Mouse (Mus musculus): ENCODE results near the gene Glp2r. TPM values are rescaled to one million over a fixed set of nuclear protein-coding genes. Genes with fewer than 3 reads are reported as not detected.

The Glp2r gene
- polyA plus RNA-seq, 1 experiment from 2014 or later = not detected

GRCm38 (mm10) chr11:67715382-67715781 is 55.6 kb downstream of the Glp2r start:
- Histone ChIP-seq H3K36me3 (ENCODE audit: control insufficient read depth, insufficient read depth, low read length) (no peaks in the 10 kb centered on the region), H3K4me3 (ENCODE audit: low read depth, low read length) (no peak overlapping the region), H3K9ac (ENCODE audit: low read length) (no peak overlapping the region), H3K4me2 (ENCODE audit: low read depth, low read length, severe bottlenecking) (no peak overlapping the region), H3K4me1 (replicated peaks; ENCODE audit: control insufficient read depth, insufficient read depth, low read length) (no peaks in the 10 kb centered on the region), H3K27me3 (ENCODE audit: control insufficient read depth, insufficient read depth, low read length) (no peaks in the 10 kb centered on the region), H3K27ac (ENCODE audit: low read depth, low read length) (no peak overlapping the region), H3K9me3 (ENCODE audit: control insufficient read depth, low read length) (no peaks in the 10 kb centered on the region)
- ATAC-seq (replicated peaks; ENCODE audit: low FRiP score) = no peak
- WGBS = 81% methylated on average over 4 of the region's 4 CpGs
- no peak for DNase-seq (ENCODE audit: low spot score)

GRCm38 (mm10) chr11:67712976-67713375 is 58.0 kb downstream of the Glp2r start:
- H3K27ac ChIP-seq (ENCODE audit: low read depth, low read length) = no peak overlapping the region
- DNase-seq (ENCODE audit: low spot score) = no peak
- no peak for ATAC-seq (replicated peaks; ENCODE audit: low FRiP score)
- no peaks in the 10 kb centered on the region for H3K4me1 ChIP-seq (replicated peaks; ENCODE audit: control insufficient read depth, insufficient read depth, low read length)
- H3K4me2 ChIP-seq (ENCODE audit: low read depth, low read length, severe bottlenecking) = no peak overlapping the region
- WGBS = 92% methylated on average over 4 of the region's 4 CpGs
- H3K9me3 ChIP-seq (ENCODE audit: control insufficient read depth, low read length) = no peaks in the 10 kb centered on the region
- no peak overlapping the region for H3K9ac ChIP-seq (ENCODE audit: low read length)
- H3K27me3 ChIP-seq (ENCODE audit: control insufficient read depth, insufficient read depth, low read length) = no peaks in the 10 kb centered on the region
- no peaks in the 10 kb centered on the region for H3K36me3 ChIP-seq (ENCODE audit: control insufficient read depth, insufficient read depth, low read length)
- no peak overlapping the region for H3K4me3 ChIP-seq (ENCODE audit: low read depth, low read length)

GRCm38 (mm10) chr11:67694703-67695376 is 76.1 kb downstream of the Glp2r start, which contains the start of gene Rcvrn:
Rcvrn (plus strand) TSS chr11:67695326.
- H3K27me3 ChIP-seq (ENCODE audit: control insufficient read depth, insufficient read depth, low read length) = no peaks in the 10 kb centered on the region
- H3K9ac ChIP-seq (ENCODE audit: low read length) = no peak within 1 kb of the TSS
- H3K9me3 ChIP-seq (ENCODE audit: control insufficient read depth, low read length) = no peaks in the 10 kb centered on the region
- H3K4me3 ChIP-seq (ENCODE audit: low read depth, low read length) = no peak within 1 kb of the TSS
- WGBS = 64% methylated on average over 7 of the region's 7 CpGs
- DNase-seq (ENCODE audit: low spot score) (no peak), ATAC-seq (replicated peaks; ENCODE audit: low FRiP score) (no peak)
- no peaks in the 10 kb centered on the region for H3K36me3 ChIP-seq (ENCODE audit: control insufficient read depth, insufficient read depth, low read length)
- no peaks in the 10 kb centered on the region for H3K4me1 ChIP-seq (replicated peaks; ENCODE audit: control insufficient read depth, insufficient read depth, low read length)
- no peak within 1 kb of the TSS for H3K4me2 ChIP-seq (ENCODE audit: low read depth, low read length, severe bottlenecking)
- H3K27ac ChIP-seq (ENCODE audit: low read depth, low read length) = no peak within 1 kb of the TSS

- WGBS = 63% methylated on average over 2 of the region's 2 CpGs
- ATAC-seq (replicated peaks; ENCODE audit: low FRiP score) = no peak
- Histone ChIP-seq H3K4me1 (replicated peaks; ENCODE audit: control insufficient read depth, insufficient read depth, low read length) (no peaks in the 10 kb centered on the region), H3K4me3 (ENCODE audit: low read depth, low read length) (no peak overlapping the region), H3K27ac (ENCODE audit: low read depth, low read length) (no peak overlapping the region), H3K27me3 (ENCODE audit: control insufficient read depth, insufficient read depth, low read length) (no peaks in the 10 kb centered on the region), H3K36me3 (ENCODE audit: control insufficient read depth, insufficient read depth, low read length) (no peaks in the 10 kb centered on the region), H3K9ac (ENCODE audit: low read length) (no peak overlapping the region), H3K9me3 (ENCODE audit: control insufficient read depth, low read length) (no peaks in the 10 kb centered on the region), H3K4me2 (ENCODE audit: low read depth, low read length, severe bottlenecking) (no peak overlapping the region)
- DNase-seq (ENCODE audit: low spot score) = no peak
Observed at GRCm38 (mm10) chr11:67686109-67686508, 84.8 kb downstream of the Glp2r start.

- H3K9ac ChIP-seq (ENCODE audit: low read length) = no peak overlapping the region
- H3K4me2 ChIP-seq (ENCODE audit: low read depth, low read length, severe bottlenecking) = no peak overlapping the region
- WGBS = 72% methylated on average over 3 of the region's 3 CpGs
- H3K36me3 ChIP-seq (ENCODE audit: control insufficient read depth, insufficient read depth, low read length) = no peaks in the 10 kb centered on the region
- DNase-seq (ENCODE audit: low spot score) = no peak
- no peak for ATAC-seq (replicated peaks; ENCODE audit: low FRiP score)
- H3K27me3 ChIP-seq (ENCODE audit: control insufficient read depth, insufficient read depth, low read length) = no peaks in the 10 kb centered on the region
- H3K9me3 ChIP-seq (ENCODE audit: control insufficient read depth, low read length) = no peaks in the 10 kb centered on the region
- H3K4me1 ChIP-seq (replicated peaks; ENCODE audit: control insufficient read depth, insufficient read depth, low read length) = no peaks in the 10 kb centered on the region
- no peak overlapping the region for H3K4me3 ChIP-seq (ENCODE audit: low read depth, low read length)
- no peak overlapping the region for H3K27ac ChIP-seq (ENCODE audit: low read depth, low read length)
Observed at GRCm38 (mm10) chr11:67681871-67682270, 89.1 kb downstream of the Glp2r start.

GRCm38 (mm10) chr11:67679930-67680329 is 91.0 kb downstream of the Glp2r start:
- 94% methylated on average over 2 of the region's 2 CpGs for WGBS
- no peaks in the 10 kb centered on the region for H3K36me3 ChIP-seq (ENCODE audit: control insufficient read depth, insufficient read depth, low read length)
- ATAC-seq (replicated peaks; ENCODE audit: low FRiP score) (no peak), DNase-seq (ENCODE audit: low spot score) (no peak)
- no peak overlapping the region for H3K9ac ChIP-seq (ENCODE audit: low read length)
- no peaks in the 10 kb centered on the region for H3K9me3 ChIP-seq (ENCODE audit: control insufficient read depth, low read length)
- no peak overlapping the region for H3K4me3 ChIP-seq (ENCODE audit: low read depth, low read length)
- H3K4me1 ChIP-seq (replicated peaks; ENCODE audit: control insufficient read depth, insufficient read depth, low read length) = no peaks in the 10 kb centered on the region
- H3K27me3 ChIP-seq (ENCODE audit: control insufficient read depth, insufficient read depth, low read length) = no peaks in the 10 kb centered on the region
- H3K27ac ChIP-seq (ENCODE audit: low read depth, low read length) = no peak overlapping the region
- no peak overlapping the region for H3K4me2 ChIP-seq (ENCODE audit: low read depth, low read length, severe bottlenecking)

- H3K9ac ChIP-seq (ENCODE audit: low read length) = no peak overlapping the region
Observed at GRCm38 (mm10) chr11:67679300-67679699, 91.7 kb downstream of the Glp2r start.

GRCm38 (mm10) chr11:67675562-67676540 is 95.1 kb downstream of the Glp2r start:
- Histone ChIP-seq H3K27ac (ENCODE audit: low read depth, low read length) (no peak overlapping the region), H3K27me3 (ENCODE audit: control insufficient read depth, insufficient read depth, low read length) (no peaks in the 10 kb centered on the region), H3K4me1 (replicated peaks; ENCODE audit: control insufficient read depth, insufficient read depth, low read length) (no peaks in the 10 kb centered on the region), H3K9me3 (ENCODE audit: control insufficient read depth, low read length) (no peaks in the 10 kb centered on the region), H3K4me3 (ENCODE audit: low read depth, low read length) (no peak overlapping the region), H3K36me3 (ENCODE audit: control insufficient read depth, insufficient read depth, low read length) (no peaks in the 10 kb centered on the region), H3K4me2 (ENCODE audit: low read depth, low read length, severe bottlenecking) (no peak overlapping the region), H3K9ac (ENCODE audit: low read length) (no peak overlapping the region)
- peak; percentile 77 for DNase-seq (ENCODE audit: low spot score)
- peak; percentile 70 for ATAC-seq (replicated peaks; ENCODE audit: low FRiP score)
- WGBS = 65% methylated on average over 12 of the region's 12 CpGs

More at GRCm38 (mm10) chr11:67679300-67679699, 91.7 kb downstream of the Glp2r start:
- Histone ChIP-seq H3K27me3 (ENCODE audit: control insufficient read depth, insufficient read depth, low read length) (no peaks in the 10 kb centered on the region), H3K27ac (ENCODE audit: low read depth, low read length) (no peak overlapping the region), H3K4me1 (replicated peaks; ENCODE audit: control insufficient read depth, insufficient read depth, low read length) (no peaks in the 10 kb centered on the region), H3K36me3 (ENCODE audit: control insufficient read depth, insufficient read depth, low read length) (no peaks in the 10 kb centered on the region), H3K4me2 (ENCODE audit: low read depth, low read length, severe bottlenecking) (no peak overlapping the region), H3K9me3 (ENCODE audit: control insufficient read depth, low read length) (no peaks in the 10 kb centered on the region), H3K4me3 (ENCODE audit: low read depth, low read length) (no peak overlapping the region)
- ATAC-seq (replicated peaks; ENCODE audit: low FRiP score) = no peak
- no peak for DNase-seq (ENCODE audit: low spot score)
- WGBS = 74% methylated on average over 5 of the region's 5 CpGs
